Mouse (Mus musculus): ENCODE data around the gene Gm2030.
"Not testable (repeated sequence)": the region's sequence is repeated elsewhere in the genome, so short reads cannot be mapped to it uniquely, and the experiment has no call there.

Gm2030 gene

DNA sequence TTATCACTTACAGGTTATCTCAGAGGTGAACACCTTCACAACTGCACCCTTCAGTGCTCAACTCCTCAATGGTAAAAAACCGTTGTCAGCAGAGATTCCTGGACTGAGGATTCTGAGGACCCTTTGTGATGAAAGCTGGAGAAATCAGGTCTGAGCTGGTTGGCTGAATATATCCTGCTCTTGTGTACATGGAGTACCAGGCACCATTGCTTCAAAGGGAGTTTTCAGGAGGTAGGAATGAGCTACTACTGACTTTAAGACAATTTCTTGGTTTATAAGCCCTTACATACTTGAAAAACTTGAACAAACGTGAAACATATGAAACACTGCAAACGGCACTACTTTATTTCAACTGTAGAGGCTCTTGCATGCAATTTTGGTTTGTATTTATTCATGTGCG is at the start of gene Gm2030:
Gene Gm2030 (minus strand): TSS at position 101 of the 400 bp plus-strand sequence.
- not testable (repeated sequence) for DNase-seq
